Mouse (Mus musculus) heart, postnatal 0 days (tissue): ENCODE measurements around the gene Npas3.
A peak's percentile ranks its signal among the peaks of the same experiment; 100 is the strongest.

Experiments
- CTCF ChIP-seq: IDR thresholded peaks from 2 replicates; pipeline ENCODE4 v1.5.1; 2016; ENCODE audit warnings: antibody characterized with exemption, control low read depth, low read depth
- EP300 ChIP-seq: IDR thresholded peaks from 2 replicates; pipeline ENCODE4 v1.6.1; 2016; ENCODE audit warnings: antibody characterized with exemption, low read depth

GRCm38 (mm10) chr12:54060732-54061131 lies 812.3 kb downstream of the Npas3 start:
- TF ChIP-seq EP300 (no peak), CTCF (peak; percentile 94)
